Mouse (Mus musculus): ENCODE measurements around the gene Evpl.

The Evpl gene

DNA sequence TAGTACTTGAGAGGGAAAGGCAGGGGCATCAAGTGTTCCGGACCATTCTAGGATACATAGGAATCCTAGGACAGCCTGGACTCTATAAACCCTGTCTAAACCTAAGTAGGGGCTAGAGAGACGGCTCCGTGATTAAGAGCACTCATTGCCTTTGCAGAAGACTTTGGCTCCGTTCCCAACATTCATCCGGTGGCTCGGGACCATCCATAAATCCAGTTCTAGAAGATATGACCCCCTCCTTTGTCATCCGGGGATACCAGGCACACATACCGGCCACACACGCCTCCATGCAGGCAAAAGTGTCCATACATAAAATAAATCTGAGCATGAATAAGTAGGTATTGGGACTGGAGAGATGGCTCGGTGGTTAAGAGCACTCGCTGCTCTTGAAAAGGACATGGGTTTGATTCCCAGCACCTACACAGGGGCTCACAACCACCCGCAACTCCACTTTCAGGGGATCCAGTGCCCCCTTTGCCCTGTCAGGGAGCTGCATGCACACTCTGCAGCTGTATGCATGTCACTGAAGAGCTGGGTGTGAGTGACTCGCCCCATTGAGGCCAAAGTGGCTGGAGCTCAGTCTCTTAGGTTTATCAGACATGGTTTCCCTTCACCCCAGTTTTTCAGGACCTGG lies 23.9 kb downstream of the Evpl start:
- no peak for DNase-seq (ENCODE audit: low read depth, low spot score)

DNA sequence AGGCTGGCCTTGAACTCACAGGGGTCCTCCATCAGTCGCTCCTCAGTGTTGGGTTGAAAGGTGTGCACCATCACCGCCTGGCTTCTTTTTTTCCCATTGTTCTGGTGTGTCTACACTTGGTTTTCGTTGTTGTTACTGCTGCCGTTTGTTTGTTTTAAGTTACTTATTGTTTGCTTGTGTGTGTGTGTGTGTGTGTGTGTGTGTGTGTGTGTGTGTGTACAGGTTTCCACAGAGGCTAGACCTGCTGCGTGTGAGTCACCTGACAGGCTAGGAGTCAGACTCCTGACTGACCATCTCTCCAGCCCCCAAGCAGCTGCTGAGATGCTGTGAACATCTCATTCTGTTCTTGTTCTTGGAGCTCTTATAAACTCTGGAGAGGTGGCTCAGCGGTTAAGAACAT lies 25.0 kb downstream of the Evpl start:
- no peak for DNase-seq (ENCODE audit: low read depth, low spot score)

DNA sequence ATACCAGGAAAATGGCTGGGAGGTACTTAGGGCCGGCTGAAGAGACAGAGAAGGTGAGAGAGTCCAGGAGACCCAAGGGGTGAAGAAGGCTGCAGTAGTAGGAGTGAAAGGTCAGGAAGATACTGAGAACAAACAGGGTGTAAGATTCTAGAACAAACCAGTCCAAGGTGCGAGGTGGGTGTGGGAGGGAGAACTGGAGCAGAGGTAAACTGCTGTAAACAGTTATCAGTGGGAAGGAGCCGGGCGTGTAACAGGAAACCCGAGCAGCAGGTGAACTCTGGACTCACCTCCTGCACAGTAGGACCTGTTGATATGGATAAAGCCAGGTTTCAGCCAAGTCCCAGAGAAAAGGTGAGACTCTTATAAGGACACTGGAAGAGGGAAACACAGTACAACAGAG lies 27.2 kb downstream of the Evpl start:
- no peak for DNase-seq (ENCODE audit: low read depth, low spot score)

DNA sequence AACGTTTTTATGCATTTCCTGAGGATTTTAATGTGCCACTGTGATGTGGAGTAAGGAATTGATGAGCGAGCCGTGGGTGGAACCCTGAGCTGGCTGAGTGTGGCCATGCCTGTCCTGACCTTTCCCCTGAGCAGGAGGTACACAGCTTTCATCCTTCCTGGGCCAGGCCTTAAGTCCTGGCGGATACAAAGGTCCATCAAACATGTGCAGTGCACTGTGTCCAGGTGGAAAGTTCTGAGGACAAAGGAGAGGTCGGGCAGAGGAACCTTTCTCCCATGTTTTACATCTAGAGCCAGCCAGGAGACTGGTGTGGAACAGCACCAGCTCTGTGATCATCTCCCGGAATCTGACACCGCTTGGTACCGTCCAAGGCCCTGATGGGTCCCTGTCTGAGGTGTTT lies 28.6 kb downstream of the Evpl start:
- no peak for DNase-seq (ENCODE audit: low read depth, low spot score)

DNA sequence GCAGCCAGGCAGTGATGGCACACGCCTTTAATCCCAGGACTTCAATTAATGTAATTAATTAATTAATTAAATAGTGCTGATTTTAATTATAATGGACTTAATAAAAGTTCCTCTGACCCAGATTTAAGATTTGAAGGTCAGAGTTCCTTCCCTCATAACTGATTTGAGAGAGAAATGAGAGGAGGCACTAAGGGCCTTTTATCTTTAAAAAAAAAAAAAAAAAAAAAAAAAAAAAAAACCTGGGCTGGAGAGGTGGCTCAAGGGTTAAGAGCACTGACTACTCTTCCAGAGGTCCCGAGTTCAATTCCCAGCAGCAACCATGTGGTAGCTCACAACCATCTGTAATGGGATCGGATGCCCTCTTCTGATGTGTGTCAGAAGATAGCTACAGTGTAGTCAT lies 29.2 kb downstream of the Evpl start:
- no peak for DNase-seq (ENCODE audit: low read depth, low spot score)

DNA sequence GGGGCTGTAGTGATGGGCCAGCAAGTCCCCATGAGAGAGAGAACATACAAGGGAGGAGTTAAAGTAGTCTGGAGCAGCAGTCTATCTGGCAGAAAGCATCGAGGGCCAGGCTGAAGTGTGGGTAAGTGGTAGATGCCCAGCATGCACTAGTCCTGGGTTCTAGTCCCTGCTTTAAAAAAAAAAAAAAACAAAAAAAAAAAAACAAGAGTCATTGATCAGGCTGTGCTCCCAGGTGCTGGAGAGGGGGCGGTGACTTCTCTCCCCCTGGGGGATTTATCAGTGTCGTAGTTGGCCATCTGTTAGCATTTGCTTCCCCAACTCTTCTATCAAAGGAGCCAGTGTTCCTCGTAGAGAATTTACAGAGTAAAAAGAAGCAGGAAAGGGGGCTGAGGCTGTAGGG lies 31.2 kb downstream of the Evpl start:
- DNase-seq (ENCODE audit: low read depth, low spot score): no peak

DNA sequence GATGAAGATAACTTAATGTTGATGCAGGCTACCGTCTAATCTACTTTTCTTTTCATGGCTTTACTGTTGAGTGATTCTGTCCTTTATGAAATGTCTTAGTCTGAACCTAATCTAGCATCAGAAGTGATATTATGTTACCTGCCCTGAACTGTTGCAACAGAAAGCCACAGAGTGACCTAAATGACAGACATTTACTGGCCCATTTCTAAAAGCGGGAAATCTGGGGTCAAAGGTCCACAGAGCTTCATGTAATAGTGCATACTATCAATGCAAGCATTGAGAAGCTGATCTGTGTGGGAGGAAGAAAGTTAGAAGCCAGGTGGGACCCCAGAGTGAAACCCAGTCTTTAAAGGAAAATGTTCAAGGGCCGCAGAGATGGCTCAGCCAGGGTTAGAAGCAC lies 34.7 kb downstream of the Evpl start:
- DNase-seq (ENCODE audit: low read depth, low spot score): no peak

DNA sequence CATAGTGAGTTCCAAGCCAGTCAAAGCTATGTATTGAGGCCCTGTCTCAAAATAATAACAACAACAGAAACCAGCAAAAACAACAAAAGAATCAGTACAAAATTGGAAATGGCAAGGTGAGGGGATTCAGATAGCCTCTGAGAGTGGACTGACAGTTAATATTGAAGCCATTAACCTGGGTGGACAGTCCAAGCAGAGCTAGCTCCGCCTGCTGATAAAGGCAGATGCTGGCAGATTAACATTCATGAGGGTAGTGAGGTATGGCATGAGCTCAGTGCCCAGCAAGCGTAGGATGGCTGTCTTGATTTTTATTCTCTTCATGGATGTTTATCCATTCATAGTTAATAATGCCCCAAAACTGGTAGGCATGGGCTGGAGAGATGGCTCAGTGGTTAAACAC lies 36.7 kb downstream of the Evpl start:
- DNase-seq (ENCODE audit: low read depth, low spot score): no peak

DNA sequence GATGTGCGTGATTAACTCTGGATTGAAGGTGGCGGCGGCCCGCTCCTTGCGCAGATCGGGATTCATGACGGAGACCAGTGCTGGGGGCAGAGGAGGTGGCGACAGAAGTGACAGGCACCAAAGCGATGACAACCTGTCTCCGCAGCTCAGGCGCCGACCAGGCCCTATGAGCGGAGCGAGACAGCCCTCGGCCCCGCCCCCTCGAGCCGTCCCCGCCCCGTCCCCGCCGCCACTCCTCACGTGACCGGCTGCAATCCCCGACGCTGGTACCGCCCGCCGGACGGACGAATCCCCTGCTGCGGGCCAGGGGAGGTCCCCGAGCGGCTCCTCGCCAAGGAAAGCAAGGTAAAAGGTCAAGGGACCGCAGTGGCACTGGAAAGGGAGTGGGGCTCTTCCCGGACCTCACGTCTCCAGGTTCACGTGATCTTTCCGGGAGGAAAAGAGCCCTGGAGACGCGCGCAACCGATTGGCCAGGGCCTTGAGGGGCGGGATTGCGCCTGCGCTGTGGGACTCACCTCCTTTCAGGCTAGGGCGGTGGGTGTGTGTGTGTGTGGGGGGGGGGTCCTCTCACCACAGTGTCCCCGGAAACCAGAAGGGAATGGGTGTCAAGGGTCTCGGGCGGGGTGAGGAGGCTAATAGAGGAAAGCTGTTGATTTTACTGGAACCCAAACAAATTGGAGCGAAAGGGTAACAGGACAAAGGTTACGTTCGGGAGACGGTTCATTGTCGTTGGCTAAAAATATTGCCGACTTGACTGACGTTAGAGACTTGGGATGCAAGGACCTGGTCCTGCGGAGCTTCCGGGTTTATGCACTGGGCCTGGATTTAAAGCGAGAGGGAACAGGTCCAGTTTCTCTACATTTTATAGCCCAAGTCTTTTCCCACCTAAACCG lies 39.0 kb downstream of the Evpl start, which contains the start of the genes Ten1 and Acox1:
Ten1 (plus strand) TSS at position 217 of the 893 bp plus-strand sequence.
Acox1 (minus strand) TSS at position 407 of the 893 bp plus-strand sequence.
- peak; percentile 89 for DNase-seq (ENCODE audit: low read depth, low spot score)

DNA sequence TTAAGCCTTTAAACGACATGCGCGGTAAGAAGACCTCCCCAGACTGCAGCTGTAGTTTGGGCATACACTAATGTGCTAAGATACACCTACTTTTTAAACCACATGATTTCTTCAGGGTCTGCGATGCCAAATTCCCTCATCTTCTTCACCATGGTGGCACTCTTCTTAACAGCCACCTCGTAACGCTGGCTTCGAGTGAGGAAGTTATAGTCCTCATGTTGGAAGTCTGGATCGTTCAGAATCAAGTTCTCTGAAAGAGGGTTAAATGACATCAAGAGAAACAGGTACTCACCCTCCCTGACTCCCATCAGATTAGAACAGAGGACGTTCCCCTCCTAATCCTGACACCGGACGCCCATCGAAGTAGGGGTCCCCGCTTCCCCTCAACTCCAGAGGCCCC lies 39.7 kb downstream of the Evpl start:
- DNase-seq (ENCODE audit: low read depth, low spot score): no peak

DNA sequence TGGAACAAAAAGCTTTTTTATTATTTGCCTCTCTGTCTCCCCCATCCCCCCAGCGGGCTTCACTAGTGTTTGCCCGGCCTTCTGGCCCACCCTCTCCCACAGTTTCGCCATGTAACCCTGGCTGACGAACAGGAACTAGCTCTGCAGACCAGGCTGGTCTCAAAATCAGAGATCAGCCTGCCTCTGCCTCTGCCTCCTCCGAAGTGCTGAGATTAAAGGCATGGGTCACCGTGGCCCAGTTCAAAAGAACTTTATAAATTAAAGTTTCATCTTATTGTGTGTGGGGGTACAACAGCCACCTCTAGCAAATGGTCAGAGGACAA lies 40.3 kb downstream of the Evpl start:
- no peak for DNase-seq (ENCODE audit: low read depth, low spot score)

DNA sequence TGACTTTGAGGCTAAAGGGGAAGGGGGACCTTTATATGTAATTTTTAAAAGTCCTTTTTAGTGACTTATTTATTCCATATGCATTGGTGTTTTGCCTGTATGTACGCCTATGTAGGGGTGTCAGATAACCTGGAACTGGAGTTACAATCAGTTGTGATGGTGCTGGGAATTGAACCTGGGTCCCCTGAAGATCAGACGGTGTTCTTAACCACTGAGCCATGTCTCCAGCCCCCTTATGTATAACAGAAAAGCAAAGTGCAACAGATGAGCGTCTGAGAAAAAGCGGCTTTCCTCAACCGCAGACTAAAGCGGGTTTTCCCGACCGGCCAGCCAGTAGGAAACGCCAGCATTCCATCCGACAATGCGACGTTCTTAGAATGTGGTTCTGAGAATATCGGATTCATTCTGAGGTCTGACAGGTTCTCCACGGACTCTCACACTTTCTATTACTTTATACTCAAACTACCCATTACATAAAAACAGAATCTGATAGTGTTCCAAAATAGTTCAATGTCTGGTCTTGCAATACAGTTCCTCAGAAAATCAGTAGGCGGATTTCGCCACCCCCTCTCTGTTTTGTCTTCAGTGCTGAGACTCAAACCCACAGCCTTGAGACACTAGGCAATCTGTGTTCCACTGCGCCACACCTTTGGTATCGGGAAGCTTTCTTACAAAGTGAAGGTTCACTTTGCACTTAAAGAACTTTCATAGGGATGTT lies 40.9 kb downstream of the Evpl start:
- DNase-seq (ENCODE audit: low read depth, low spot score): no peak

DNA sequence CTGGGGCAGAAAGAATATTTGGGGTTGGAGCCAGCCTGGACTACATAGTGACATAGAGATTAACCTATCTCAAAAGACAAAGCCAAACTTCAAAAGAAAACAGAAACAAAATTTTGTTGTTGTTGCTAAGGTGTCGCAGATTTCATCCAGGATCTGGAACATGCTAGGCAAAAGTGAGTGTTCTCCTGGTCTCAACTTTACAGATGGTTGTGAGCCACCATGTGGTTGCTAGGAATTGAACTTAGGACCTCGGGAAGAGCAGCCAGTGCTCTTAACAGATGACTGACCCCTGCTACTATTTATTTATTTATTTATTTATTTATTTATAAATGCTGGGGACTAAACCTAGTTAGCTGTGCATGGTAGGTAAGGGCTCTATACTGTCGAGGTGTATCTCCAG lies 41.5 kb downstream of the Evpl start:
- no peak for DNase-seq (ENCODE audit: low read depth, low spot score)

DNA sequence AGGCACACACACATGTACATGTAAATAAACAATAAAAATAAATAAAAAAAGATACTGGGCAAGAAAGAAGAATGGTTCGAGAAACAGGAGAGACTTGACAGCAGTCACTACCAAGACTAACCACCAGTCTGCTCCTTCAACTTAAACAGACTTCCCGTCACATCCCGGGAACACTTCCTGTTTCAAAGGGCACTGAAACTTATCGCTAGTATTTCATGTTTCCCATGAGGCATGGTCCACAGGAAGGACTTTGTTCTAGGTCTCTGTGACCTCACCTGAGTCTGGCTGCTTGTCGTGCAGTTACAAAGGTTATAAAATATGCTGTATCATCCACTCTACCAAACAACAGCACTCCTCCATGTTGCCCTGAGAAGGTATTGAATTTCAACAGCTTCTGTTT lies 42.6 kb downstream of the Evpl start:
- no peak for DNase-seq (ENCODE audit: low read depth, low spot score)

DNA sequence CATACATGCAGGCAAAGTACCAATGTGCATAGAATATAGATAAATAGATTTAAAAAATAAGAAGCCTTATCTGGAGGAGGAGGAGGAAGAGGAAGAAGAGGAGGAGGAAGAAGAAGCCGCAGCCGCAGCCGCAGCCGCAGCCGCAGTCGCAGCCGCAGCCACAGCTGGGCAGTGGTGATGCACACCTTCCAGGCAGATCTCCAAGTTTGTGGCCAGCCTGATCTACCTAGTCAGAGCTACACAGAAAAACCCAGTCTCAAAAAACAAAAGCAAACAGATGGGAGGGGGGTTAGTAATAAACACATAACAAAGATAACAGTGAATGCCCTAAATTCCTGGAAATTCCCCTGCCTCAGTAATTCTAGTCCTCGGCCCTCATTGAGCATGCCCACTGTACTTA lies 43.3 kb downstream of the Evpl start:
- no peak for DNase-seq (ENCODE audit: low read depth, low spot score)

DNA sequence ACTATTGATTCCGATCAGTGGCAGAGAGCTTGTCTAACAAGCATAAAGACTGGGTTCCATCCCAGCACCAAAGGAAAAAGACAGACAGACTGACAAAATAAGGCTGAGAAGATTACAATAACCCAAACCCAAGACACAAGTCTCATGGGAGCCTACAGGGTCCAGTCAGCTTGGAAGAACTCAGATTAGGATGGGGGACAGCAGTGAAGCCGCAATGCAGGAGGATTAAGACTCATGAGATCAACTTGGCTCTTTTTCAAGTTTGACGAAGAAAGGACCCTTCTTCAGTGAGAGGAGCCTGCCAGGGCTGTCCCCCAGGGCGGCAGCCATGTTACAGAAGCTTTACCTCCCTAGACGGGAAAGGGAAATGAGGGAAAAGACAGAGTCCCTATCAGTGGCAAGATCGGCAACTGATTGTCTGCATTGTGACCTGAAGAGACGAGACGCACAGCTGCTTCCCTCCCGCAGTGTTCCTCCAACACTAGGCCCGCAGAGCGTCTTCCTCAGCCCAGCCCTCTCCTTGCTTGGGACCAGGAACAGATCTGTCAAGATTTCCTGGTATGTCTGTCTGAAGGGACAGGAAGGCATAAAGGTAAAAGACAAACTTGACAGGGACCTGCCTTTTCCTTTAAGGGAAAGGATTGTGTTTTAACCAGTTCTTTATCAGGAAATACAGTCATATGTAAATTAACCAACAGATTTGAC lies 50.5 kb downstream of the Evpl start:
- no peak for DNase-seq (ENCODE audit: low read depth, low spot score)

DNA sequence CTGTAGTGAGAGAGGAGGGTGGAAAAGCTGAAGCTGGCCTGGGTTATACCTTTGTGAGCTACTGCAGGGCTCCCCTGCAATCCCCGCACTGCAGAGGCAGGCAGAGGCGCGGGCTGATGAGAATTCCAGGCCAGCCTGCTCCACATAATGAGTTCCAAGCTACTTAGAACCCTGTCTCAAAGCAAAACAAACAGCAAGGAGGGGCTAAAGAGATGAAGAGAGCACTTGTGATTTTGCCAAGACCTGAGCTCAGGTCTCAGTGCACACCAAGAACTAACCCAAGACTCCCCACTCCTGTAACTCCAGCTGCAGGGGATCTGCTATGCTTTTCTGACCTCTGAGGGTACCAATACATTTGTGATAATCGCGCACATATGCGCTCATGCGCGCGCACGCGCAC lies 51.5 kb downstream of the Evpl start:
- DNase-seq (ENCODE audit: low read depth, low spot score): no peak

DNA sequence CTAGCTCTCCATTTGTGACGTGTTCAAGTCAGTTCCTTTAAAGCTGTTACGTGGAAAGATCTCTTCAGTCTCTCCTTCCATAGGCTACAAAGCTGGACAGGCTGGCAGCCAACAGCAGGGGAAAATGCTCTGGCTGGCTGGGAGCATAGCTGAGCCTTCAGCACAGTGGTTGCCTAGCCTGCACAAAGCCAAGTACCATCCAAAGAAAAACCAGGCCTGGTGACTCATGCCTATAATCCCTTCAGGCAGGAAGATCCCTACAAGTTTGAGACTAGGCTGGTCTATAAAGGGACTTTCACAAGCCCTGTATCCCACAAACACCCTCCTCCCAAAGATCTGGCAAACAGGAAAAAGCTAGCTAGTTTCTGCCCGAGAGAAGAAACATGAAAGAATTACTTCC lies 52.0 kb downstream of the Evpl start:
- DNase-seq (ENCODE audit: low read depth, low spot score): no peak

DNA sequence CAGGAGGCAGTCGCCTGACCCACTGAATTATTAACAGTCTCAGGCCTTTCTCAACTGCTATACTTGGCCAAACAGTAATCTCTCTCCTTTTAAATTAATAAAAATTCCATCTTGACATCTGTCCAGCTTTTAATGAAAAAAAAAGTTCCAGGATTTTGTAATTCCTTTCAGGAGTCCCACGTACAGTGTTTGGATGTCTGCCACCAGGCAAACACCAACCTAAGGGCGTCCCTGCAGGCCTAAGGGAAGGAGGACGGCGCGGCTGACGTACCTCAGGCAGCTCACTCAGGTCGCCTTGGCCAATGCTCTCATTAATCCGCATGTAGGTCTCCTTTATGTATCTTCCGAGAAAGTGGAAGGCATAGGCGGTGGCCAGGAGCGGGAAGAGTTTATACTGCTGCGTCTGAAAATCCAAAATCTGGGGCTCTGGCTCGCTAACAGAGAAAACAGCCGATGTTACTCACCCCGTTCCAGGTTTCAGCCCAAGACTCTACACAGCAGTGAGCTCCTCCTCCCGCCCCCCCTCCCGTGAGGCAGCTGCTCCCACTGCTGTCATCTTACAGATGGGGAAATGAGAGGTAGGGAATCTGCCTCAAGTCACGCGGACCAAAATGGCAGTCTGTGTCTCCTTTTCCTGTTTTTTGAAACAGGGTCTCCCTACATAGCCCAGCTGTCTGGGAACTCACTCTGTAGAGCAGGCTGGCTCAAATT lies 59.3 kb downstream of the Evpl start:
- no peak for DNase-seq (ENCODE audit: low read depth, low spot score)

DNA sequence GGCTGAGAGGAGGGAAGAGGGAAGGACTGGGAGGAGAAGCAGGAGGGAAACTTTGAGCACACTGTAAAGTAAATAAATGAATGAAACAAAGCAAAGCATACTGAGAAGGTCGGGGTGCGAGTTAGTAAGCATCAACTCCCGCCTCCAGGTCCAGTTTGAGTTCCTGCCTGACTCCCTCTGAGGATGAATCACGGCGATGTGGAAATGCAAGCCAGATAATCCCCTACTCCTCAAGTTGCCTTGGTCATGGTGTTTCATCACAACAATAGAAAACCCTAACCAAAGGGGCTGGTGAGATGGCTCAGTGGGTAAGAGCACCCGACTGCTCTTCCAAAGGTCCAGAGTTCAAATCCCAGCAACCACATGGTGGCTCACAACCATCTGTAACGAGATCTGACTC lies 61.9 kb downstream of the Evpl start:
- no peak for DNase-seq (ENCODE audit: low read depth, low spot score)

DNA sequence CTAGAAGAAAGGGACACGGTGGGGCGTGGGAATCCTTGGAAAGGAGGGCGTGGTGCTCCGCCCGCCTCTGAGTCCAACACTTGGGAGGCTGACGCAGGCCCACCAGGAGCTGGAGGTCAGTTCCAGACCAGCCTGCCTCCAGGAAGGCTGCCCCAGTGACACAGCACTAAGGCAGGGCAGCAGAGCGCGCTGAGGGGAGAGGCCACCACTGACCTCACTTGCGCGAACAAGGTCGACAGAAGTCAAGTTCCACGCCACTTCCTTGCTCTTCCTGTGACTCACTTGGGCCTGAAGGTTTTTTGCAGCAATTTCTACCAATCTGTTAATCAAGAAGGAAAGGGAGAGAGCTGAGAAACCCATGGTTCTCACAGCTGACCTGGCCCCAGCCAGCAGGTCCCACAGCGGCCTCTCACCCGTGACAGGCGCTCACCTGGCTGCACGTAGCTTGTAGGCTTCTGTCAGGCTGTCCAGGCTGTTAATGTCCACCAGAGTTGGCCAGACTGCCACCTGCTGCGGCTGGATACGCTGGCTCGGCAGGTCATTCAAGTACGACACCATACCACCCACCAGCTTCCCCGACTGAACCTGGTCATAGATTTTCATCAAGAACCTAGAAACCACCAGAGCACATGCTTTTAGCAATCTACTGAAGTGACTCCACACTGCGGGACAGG lies 63.0 kb downstream of the Evpl start:
- no peak for DNase-seq (ENCODE audit: low read depth, low spot score)

All from c-Kit-negative CD71-positive TER-119-positive erythroid progenitor cells, embryonic 14.5 days (primary cell).